Mouse (Mus musculus) lung, adult 2 months (tissue): Measurements from ENCODE around the gene Myoz1.

ENCODE experiments used
- CTCF ChIP-seq: fragments of 200-500 bp; IDR thresholded peaks from 2 replicates; pipeline ENCODE4 v1.5.1; 2011; ENCODE audit warnings: mild to moderate bottlenecking, low read length, control low read depth; ENCODE audit not compliant: insufficient read depth
- POLR2A ChIP-seq: fragments of 200-500 bp; IDR thresholded peaks from 2 replicates; pipeline ENCODE4 v1.6.1; 2011; ENCODE audit warnings: low read depth, mild to moderate bottlenecking, control low read depth, low read length, borderline replicate concordance; ENCODE audit errors: extremely low read depth

DNA sequence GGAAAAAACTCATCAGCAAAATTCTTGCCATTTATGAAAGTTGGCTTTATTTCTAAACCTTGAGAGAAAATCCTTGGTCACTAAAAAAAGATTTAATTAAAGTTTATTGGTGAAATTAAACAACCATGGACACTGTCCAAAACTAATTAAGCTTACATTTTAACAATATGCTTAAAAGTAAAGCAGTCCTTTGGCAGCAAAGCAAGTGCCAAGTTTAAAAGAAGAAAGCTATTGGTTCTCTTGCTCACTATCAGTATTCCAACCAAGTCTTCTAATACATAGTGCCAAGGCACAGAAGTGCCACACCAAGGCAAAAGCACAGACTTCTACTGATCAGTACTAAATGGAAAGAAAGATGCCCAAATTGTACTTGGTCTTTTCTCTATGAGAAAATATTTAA, 37.2 kb downstream of the Myoz1 start:
- no peak for TF ChIP-seq CTCF
- no peak for TF ChIP-seq POLR2A
